Mouse (Mus musculus) CH12.LX (cell line): Measurements from ENCODE around the gene 5730522E02Rik.

ENCODE experiments used
- CHD2 ChIP-seq: IDR thresholded peaks from 2 replicates; pipeline ENCODE4 v1.6.1; 2011; ENCODE audit warnings: low read length, improper control_type of control experiment
- CTCF ChIP-seq, 2 experiments: IDR thresholded peaks in 1 of 2; conservative IDR thresholded peaks in 1 of 2; 2 replicates each; pipeline ENCODE4 v1.5.1; 2011 to 2012; ENCODE audit warnings: low read depth in 2 of 2, low read length in 2 of 2, improper control_type of control experiment in 1 of 2, inconsistent platforms in 1 of 2, mild to moderate bottlenecking in 1 of 2, moderate library complexity in 1 of 2
- ETS1 ChIP-seq: conservative IDR thresholded peaks from 2 replicates; pipeline ENCODE4 v1.6.1; 2012; ENCODE audit warnings: low read depth, mild to moderate bottlenecking, inconsistent platforms, low read length, improper control_type of control experiment, moderate library complexity
- MAZ ChIP-seq: IDR thresholded peaks from 2 replicates; pipeline ENCODE4 v1.6.1; 2012; ENCODE audit warnings: low read depth, mild to moderate bottlenecking, inconsistent platforms, low read length, improper control_type of control experiment, moderate library complexity
- MXI1 ChIP-seq: IDR thresholded peaks from 2 replicates; pipeline ENCODE4 v1.6.1; 2011; ENCODE audit warnings: mild to moderate bottlenecking, low read depth, low read length, improper control_type of control experiment
- NRF1 ChIP-seq: IDR thresholded peaks from 2 replicates; pipeline ENCODE4 v1.6.1; 2014; ENCODE audit warnings: low read depth, mild to moderate bottlenecking, inconsistent platforms, low read length, improper control_type of control experiment, moderate library complexity
- POLR2A ChIP-seq: IDR thresholded peaks from 2 replicates; pipeline ENCODE4 v1.6.1; 2011; ENCODE audit warnings: low read depth, mild to moderate bottlenecking, improper control_type of control experiment, low read length
- POLR2AphosphoS2 ChIP-seq: IDR thresholded peaks from 2 replicates; pipeline ENCODE4 v1.6.1; 2011; ENCODE audit warnings: low read depth, low read length, improper control_type of control experiment
- TBP ChIP-seq: conservative IDR thresholded peaks from 2 replicates; pipeline ENCODE4 v1.6.1; 2011; ENCODE audit warnings: low read depth, low read length, improper control_type of control experiment
- TCF12 ChIP-seq: IDR thresholded peaks from 2 replicates; pipeline ENCODE4 v1.6.1; 2014; ENCODE audit warnings: low read depth, mild to moderate bottlenecking, inconsistent platforms, low read length, improper control_type of control experiment
- ZNF384 ChIP-seq: IDR thresholded peaks from 2 replicates; pipeline ENCODE4 v1.6.1; 2012; ENCODE audit warnings: low read depth, low read length, improper control_type of control experiment, inconsistent platforms

- TF ChIP-seq ETS1 (no peak), TBP (no peak), CTCF (conservative IDR thresholded peaks at IDR 0.05 in 1 of 2, IDR thresholded peaks at IDR 0.05 in 1 of 2; ENCODE audit: low read depth in 2 of 2, low read length in 2 of 2) (no peak), TCF12 (no peak), CHD2 (no peak), POLR2AphosphoS2 (no peak), MXI1 (no peak), NRF1 (no peak), MAZ (no peak), ZNF384 (no peak), POLR2A (no peak)
These were observed 565.6 kb downstream of the 5730522E02Rik start for GRCm38 (mm10) chr11:25644767-25645622.
